Mouse (Mus musculus) urinary bladder, adult 2 months (tissue): Measurements from ENCODE around the gene Cadm1. TPM values are rescaled to one million over a fixed set of nuclear protein-coding genes. Genes with fewer than 3 reads are reported as not detected.

Experiments
- DNase-seq: peaks from one replicate; pipeline ENCODE4 v3.0.0; 2022; ENCODE audit warnings: low spot score
- polyA plus RNA-seq: library from polyadenylated mRNA; depleted of rRNA; stranded (reverse); fragments of >200 nt; gene quantifications from 2 replicates; pipeline ENCODE4 v1.2.3, GENCODE M21; 2012

Gene Cadm1
- polyA plus RNA-seq, 1 experiment, result 9.3 TPM

- no peak for DNase-seq
Observed at GRCm38 (mm10) chr9:47671617-47672016, 141.6 kb downstream of the Cadm1 start.

DNA sequence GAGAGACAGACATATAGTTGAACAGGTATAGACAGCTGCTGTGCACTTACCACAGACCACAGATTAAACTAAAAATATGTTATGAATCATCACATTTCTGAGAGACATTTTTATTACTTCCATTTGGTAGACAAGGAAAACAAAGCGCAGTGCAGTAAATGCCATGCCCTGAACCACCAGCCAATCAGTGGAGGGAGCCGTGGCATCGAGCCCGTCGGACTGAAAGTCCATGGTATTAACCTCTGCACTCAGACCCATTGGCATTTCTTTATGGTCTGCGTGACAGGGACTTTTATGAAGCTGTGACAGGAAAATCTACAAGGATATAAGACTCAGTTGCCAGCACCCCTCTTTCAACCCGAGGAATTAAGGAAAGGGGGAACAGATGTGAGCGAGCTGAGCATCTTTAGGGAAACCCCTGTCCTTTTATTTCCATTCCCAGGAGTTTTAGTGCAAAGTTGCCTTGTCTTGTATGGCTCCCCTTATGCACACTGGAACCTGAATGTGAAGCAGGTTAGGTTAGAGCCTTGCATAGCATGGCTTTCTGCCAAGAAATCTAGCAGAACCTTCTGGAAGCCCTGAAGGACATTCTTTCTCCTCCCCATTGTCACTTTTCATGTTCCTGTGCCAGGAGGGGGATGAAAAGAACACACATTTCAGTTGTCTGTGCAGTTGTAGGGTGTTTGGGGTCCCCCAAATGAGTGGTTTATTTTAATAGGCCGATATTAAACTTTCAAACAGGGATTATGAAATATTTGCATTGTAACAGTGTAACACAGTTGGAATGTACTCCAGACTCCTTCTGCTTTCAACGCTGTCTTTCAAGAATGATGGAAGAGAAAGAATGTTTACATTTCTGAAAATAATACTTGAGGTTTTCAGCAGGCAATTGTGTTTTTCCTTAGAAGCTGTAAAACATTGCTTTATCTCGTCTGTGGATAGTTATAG is 145.1 kb downstream of the Cadm1 start:
- no peak for DNase-seq

DNA sequence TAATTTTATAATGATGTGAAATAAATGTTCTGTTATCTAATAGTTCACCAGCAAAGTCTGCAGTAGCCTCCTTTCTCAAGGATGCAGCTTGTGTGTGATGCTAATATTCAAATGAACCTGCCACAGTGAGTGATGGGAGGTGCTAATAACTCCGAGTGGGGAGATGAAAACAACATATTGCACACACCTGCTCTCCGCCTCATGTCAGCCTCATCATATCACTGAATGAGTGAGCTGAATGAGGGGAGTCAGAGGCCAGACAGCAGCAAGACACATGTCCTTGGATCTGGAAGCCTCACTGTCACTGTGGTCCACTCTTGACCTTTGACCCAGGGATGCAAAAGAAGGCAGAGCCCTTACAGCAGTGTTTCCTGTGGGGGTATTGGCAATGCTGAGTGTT is 156.9 kb downstream of the Cadm1 start:
- no peak for DNase-seq

GRCm38 (mm10) chr9:47687604-47688003 is 157.6 kb downstream of the Cadm1 start:
- no peak for DNase-seq

GRCm38 (mm10) chr9:47688297-47688696 is 158.3 kb downstream of the Cadm1 start:
- no peak for DNase-seq

- no peak for DNase-seq
Observed at GRCm38 (mm10) chr9:47692911-47693310, 162.9 kb downstream of the Cadm1 start.

GRCm38 (mm10) chr9:47699026-47699425 is 169.1 kb downstream of the Cadm1 start:
- DNase-seq, result no peak

- DNase-seq, result no peak
Observed at GRCm38 (mm10) chr9:47700021-47700420, 170.0 kb downstream of the Cadm1 start.

GRCm38 (mm10) chr9:47703026-47703876 is 173.3 kb downstream of the Cadm1 start:
- DNase-seq, result peak; percentile 24

DNA sequence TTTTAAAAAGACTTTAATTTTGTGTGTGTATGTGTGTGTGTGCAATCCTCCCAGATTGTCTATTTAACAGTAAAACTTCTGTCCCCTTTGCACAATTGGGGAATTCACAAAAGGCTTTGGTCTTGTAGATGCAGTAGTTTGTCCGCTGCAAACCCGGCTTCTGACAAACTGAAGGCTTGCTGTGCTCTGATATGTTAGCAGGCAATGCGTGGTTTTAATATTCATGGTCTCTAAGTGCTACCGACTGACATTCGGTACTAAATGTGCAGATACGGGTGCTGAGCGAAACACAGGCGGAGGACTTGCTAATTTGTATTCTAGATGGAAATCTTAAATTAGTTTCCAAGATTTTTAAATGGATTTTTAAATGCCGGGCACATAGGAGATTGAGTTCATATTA is 176.4 kb downstream of the Cadm1 start:
- DNase-seq, result no peak

DNA sequence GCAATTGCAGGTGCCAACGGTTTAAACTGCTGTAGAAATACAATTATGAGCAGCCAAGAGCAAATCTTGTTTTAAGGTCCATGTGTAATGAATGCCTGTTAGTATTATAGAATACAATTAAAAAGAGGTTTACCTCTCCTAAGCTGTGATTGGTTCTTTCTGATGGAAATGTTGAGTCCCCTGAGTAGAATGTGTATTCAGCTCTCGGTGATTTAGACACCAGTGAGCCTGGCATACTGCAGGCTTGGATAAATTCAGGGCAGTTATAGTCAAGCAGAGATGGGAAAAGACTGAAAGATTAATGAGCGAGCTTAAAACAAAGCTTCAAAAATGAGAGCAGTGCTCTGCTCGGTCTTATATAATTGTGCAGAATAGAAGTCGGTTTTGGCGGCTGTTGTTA is 177.4 kb downstream of the Cadm1 start:
- DNase-seq, result no peak

DNA sequence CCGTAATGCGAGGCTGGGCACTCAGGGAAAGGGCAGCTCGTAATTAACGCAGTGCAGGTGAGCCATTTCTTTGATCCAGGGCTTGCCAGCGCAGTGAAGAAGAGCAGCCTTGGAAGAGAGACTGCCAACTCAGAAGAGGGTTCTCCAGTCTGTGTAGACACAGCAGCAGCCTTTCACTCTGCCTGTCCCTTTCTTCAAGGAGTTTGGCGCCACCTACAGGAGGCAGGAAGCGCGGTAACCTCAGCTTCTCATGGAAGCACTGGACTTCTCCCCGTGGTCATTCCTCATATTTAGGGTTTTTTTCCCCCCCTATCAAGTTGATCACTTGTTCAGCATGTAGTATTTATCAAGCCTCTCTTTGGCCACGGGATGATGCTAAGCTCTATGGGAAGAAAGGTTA is 178.3 kb downstream of the Cadm1 start:
- peak; percentile 49 for DNase-seq

- no peak for DNase-seq
Observed at GRCm38 (mm10) chr9:47710946-47711345, 181.0 kb downstream of the Cadm1 start.

- no peak for DNase-seq
Observed at GRCm38 (mm10) chr9:47714541-47714940, 184.6 kb downstream of the Cadm1 start.

DNA sequence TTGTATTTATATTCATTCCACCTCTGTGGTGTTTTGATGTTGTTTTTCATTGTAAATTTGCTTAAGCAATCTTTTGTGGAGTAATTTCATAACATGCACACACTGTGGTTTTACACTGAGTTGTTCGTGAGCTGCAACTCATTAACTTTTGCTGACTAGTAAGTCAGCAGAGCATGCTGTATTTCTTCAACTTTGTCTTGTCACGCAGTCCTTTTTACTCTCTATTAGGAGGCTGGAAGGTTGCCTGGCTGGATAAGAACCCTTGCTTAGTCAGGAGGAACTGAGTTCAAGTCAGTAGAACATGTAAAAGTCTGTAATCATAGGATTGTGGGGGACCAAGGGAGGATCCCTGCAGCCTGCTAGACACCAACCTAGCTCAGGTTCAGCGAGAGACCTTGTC is 185.4 kb downstream of the Cadm1 start:
- DNase-seq, result no peak

GRCm38 (mm10) chr9:47716883-47717282 is 186.9 kb downstream of the Cadm1 start:
- DNase-seq, result no peak

DNA sequence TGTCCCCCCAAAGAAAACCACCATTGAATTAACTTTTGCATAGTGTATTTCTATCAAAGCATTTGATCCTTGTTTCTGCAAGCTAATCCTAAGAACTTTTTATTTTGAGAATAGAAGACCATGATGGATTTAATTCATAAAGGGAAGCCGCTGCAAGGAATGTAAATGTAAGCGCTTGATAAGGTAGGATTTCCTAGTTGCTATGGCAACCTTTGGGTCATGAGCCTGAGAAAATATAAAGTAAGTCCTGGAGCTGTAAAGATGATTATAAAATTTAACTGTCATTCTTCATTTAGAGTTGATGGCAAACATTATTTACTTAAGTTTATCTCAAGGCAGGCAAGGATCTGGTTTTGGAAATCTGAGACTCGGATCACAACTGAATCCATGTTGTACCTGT is 197.6 kb downstream of the Cadm1 start:
- no peak for DNase-seq

DNA sequence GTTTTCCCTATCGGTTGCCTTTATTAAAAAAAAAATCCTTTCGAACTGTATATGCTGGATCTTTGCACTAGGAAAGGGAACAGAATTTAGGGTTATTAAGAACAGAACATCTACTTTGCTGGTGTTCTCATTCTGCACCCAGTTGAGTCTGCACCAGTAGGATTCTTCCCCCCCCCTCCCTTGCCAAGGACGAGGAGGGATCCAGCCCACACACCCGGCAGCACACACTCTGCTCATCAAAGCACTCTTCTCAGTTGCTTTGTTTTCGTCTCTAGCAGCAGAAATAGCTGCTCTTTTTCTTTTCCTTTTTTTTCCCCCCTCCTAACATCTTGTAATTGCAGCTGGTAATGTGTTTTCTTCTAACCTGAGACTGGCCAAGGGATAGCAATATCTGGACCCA is 198.9 kb downstream of the Cadm1 start:
- no peak for DNase-seq

- DNase-seq, result no peak
Observed at GRCm38 (mm10) chr9:47730247-47730646, 200.3 kb downstream of the Cadm1 start.

GRCm38 (mm10) chr9:47733780-47734451 is 203.9 kb downstream of the Cadm1 start:
- no peak for DNase-seq

DNA sequence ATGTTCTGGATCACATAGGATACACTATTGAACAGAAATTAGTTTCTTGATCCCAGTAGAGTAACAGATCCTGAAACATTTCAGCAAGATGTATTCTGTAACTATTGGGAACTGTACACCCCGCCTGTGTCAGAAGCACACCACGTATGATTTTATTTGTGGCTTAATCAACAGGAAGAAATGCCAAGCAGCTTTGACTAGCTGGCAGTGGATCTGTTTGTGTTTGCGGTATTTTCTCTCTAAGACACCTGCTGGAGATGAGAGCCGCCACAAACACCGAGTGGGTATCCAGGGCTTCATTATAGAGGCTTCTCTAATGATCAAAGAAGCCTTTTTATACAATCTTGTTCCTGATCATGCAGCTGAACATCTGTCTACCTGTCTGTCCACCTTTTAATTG is 204.9 kb downstream of the Cadm1 start:
- DNase-seq, result no peak

DNA sequence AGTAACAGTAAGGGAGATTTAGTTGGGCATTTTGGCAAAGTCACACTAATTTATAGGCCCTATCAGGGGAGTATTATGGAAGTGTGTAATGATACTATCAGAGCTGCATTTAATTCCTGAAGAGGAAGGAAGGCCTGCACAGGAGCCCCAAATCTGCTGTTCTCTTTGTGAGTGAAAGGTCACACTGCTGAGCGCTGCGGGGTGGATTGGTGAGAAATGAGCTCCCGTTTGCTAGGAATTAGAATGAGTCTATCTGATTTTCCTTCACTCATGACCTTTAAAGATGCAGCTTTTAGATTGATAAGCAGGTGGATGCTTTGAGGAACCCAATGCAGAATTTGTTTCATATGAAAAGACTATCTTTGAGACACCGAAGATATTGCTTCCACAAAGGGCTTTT is 208.8 kb downstream of the Cadm1 start:
- no peak for DNase-seq
